Mouse (Mus musculus) heart, adult 2 months (tissue): Measurements from ENCODE around the gene Htr1b. TPM values are rescaled to one million over a fixed set of nuclear protein-coding genes. Genes with fewer than 3 reads are reported as not detected.

Source experiments
- DNase-seq, 2 experiments: peaks; one replicate each; pipeline ENCODE4 v3.0.0; 2021
- H3K27ac ChIP-seq: fragments of 200-600 bp; 2 replicates; pipeline ENCODE4 v1.8.1; 2022
- H3K27me3 ChIP-seq: fragments of 200-500 bp; 2 replicates; pipeline ENCODE4 v1.6.1; 2012; ENCODE audit warnings: mild to moderate bottlenecking, low read length, inconsistent platforms, mixed read lengths; ENCODE audit not compliant: control insufficient read depth, insufficient read depth
- H3K36me3 ChIP-seq: fragments of 200-500 bp; 2 replicates; pipeline ENCODE4 v1.6.1; 2012; ENCODE audit warnings: low read length, inconsistent platforms; ENCODE audit not compliant: control insufficient read depth, insufficient read depth
- H3K4me1 ChIP-seq: fragments of 200-500 bp; 2 replicates; pipeline ENCODE4 v1.6.1; 2011; ENCODE audit warnings: low read length; ENCODE audit not compliant: control insufficient read depth, insufficient read depth
- H3K4me3 ChIP-seq: fragments of 200-600 bp; 2 replicates; pipeline ENCODE4 v1.8.1; 2022
- H3K79me2 ChIP-seq: fragments of 200-500 bp; replicated peaks from 2 replicates; pipeline ENCODE4 v1.6.1; 2012; ENCODE audit warnings: mild to moderate bottlenecking, inconsistent platforms, low read length, moderate library complexity, mixed read lengths; ENCODE audit not compliant: control insufficient read depth, insufficient read depth
- H3K9ac ChIP-seq: fragments of 200-500 bp; 2 replicates; pipeline ENCODE4 v1.6.1; 2012; ENCODE audit warnings: low read depth, mild to moderate bottlenecking, control low read depth, inconsistent platforms, low read length, mixed read lengths
- CTCF ChIP-seq: fragments of 200-600 bp; IDR thresholded peaks from 2 replicates; pipeline ENCODE4 v1.8.1; 2022; ENCODE audit warnings: antibody characterized with exemption, mild to moderate bottlenecking, moderate library complexity
- EP300 ChIP-seq: fragments of 200-500 bp; IDR thresholded peaks from 2 replicates; pipeline ENCODE4 v1.6.1; 2011; ENCODE audit warnings: low read depth, low read length, control low read depth; ENCODE audit not compliant: insufficient read depth
- POLR2A ChIP-seq: fragments of 200-500 bp; IDR thresholded peaks from 2 replicates; pipeline ENCODE4 v1.6.1; 2011; ENCODE audit warnings: mild to moderate bottlenecking, low read depth, low read length, control low read depth; ENCODE audit not compliant: insufficient read depth
- WGBS: fragments of 180-500 bp; shearing (Covaris S2); methylation state at CpG from one replicate; pipeline ENCODE4 v1.1.7; 2018; 5-methylcytosine and 5-hydroxymethylcytosine counted together
- intact Hi-C: fragments of 180-260 bp; cut with DNase I; formaldehyde crosslinking; loops from one replicate; pipeline ENCODE4 v1.15.1; 2025
- long read RNA-seq: library from polyadenylated mRNA; stranded (forward); transcript quantifications from one replicate; pipeline ENCODE4 v2.0.0, GENCODE M21; 2021
- polyA plus RNA-seq: library from polyadenylated mRNA; depleted of rRNA; stranded (reverse); fragments of >200 nt; gene quantifications from 2 replicates; pipeline ENCODE4 v1.2.3, GENCODE M21; 2012; rRNA removed
- total RNA-seq, 2 experiments: library from RNA; stranded (reverse); gene quantifications; 2 replicates each; pipeline ENCODE4 v1.2.3; 2021

Htr1b gene
- total RNA-seq = under 1 TPM; 0.23 to 0.43 TPM
- polyA plus RNA-seq = 0.44 and 0.72 TPM in 2 replicates
- long read RNA-seq = 0 reads

DNA sequence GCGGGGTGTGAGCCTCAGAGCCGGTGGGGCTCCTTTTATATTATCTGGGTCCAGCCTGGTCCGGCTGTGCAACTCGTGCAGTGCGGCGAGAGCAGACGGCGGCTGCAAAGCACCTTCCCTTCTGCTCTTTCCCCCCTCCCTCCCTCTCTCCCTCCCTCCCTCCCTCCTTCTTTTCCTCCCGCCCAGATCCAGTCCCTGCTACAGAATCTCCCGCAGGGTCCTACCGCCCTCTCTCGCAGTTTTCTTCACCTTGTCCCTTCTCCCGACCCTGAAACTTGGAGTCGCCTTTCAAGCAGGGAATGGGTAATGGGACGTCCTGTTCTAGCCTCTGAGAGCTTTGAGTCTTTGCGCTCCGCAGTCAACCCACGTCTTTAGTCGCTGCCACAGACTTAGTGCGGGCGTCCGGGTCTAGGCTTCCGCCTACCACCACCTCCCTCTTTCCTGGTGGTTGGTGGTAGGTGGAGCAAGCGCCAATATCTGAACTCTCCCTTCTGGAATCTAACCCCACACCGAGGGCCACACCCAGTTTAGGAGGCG is at the start of gene Htr1b:
TSS of gene Htr1b (minus strand) at position 392 of the 537 bp plus-strand sequence.
- no peak within 1 kb of the TSS for H3K27ac ChIP-seq
- H3K4me1 ChIP-seq = no peaks in the 10 kb centered on the region
- peaks cover 9% of the 10 kb centered on the region for H3K27me3 ChIP-seq
- WGBS = under 1% methylated on average over 26 of the region's 26 CpGs
- H3K36me3 ChIP-seq = no peaks in the 10 kb centered on the region
- intact Hi-C loops = no loop called here
- H3K9ac ChIP-seq = no peak within 1 kb of the TSS
- H3K4me3 ChIP-seq = peak within 1 kb of the TSS; percentile 39
- H3K79me2 ChIP-seq = no peaks in the 10 kb centered on the region
- TF ChIP-seq CTCF (no peak), POLR2A (no peak), EP300 (no peak)
- peak; percentile 7 to 16 for DNase-seq

DNA sequence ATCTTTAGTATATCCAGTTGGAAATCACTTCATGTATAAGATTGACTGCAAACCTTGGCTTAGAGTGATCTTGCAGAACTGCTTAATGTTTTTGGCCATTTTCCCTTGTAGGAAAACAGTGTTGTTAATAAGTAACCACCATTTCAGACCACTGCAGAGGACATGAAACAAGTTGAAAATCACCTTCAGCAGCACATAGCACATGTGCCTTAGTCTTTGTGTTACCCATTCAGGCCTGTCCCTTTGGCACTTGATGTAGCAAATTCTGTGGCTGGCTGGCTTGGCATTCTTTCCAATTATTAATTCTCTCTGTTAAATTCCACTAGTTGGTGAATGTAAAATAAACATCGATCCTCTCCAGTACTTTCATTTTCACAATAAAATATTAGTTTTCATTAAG is 43.1 kb upstream of the Htr1b start:
- H3K27me3 ChIP-seq = no peaks in the 10 kb centered on the region
- no peaks in the 10 kb centered on the region for H3K4me1 ChIP-seq
- H3K36me3 ChIP-seq = no peaks in the 10 kb centered on the region
- H3K79me2 ChIP-seq = no peaks in the 10 kb centered on the region
- intact Hi-C loops = no loop called here
- no peak overlapping the region for H3K9ac ChIP-seq
- H3K27ac ChIP-seq = no peak overlapping the region
- 94% methylated on average over 1 of the region's 1 CpGs for WGBS
- H3K4me3 ChIP-seq = no peak overlapping the region
- no peak for DNase-seq
- TF ChIP-seq CTCF (no peak), EP300 (no peak), POLR2A (no peak)

DNA sequence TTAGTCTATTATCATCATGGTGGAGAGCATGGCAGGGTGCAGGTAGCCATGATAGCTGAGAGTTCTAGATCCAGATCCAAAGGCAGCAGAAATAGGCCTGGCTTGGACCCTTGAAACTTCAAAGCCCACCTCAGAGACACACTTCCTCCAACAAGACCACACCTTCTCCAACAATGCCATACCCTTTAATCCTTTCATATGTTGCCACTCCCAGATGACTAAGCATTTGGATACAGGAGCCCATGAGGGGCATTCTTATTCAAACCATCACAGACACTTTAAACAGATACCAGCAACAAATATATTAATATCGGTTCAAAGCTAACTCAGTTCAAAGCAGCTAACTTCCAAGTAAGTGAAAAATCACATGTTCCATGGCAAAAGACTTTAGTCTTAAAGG is 3.9 kb upstream of the Htr1b start:
- Histone ChIP-seq H3K36me3 (no peaks in the 10 kb centered on the region), H3K79me2 (no peaks in the 10 kb centered on the region), H3K27me3 (peaks cover 7% of the 10 kb centered on the region), H3K4me1 (no peaks in the 10 kb centered on the region), H3K9ac (no peak overlapping the region), H3K4me3 (no peak overlapping the region), H3K27ac (no peak overlapping the region)
- TF ChIP-seq POLR2A = no peak
- no peak for TF ChIP-seq CTCF
- intact Hi-C loops = no loop called here
- WGBS = 90% methylated on average over 1 of the region's 1 CpGs
- no peak for DNase-seq

DNA sequence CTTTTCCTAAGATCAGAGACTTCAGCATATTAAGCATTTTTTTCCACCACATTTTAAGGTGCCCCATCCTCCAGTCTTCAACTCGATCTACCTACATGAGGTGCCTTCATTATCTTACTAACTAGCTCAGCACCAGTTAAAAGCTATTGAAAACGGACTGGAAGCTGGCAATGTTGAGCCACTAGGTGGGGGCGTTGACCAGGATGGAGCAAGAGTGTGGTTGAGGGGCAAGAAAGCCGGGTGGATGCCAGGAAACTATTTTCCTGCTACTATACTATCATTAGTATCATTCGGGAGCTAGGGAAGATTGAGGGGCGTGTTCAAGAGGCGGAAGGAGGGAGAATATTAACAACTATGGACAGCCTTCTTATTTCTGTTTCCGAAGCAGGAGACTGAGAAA is 1.5 kb upstream of the Htr1b start:
- no peaks in the 10 kb centered on the region for H3K4me1 ChIP-seq
- no peak overlapping the region for H3K9ac ChIP-seq
- H3K4me3 ChIP-seq = no peak overlapping the region
- no peak for TF ChIP-seq EP300
- peak; percentile 47 for TF ChIP-seq CTCF
- TF ChIP-seq POLR2A = no peak
- 5% methylated on average over 8 of the region's 8 CpGs for WGBS
- no peaks in the 10 kb centered on the region for H3K36me3 ChIP-seq
- intact Hi-C loops = no loop called here
- no peak overlapping the region for H3K27ac ChIP-seq
- H3K79me2 ChIP-seq = no peaks in the 10 kb centered on the region
- no peak for DNase-seq
- H3K27me3 ChIP-seq = peaks cover 9% of the 10 kb centered on the region

DNA sequence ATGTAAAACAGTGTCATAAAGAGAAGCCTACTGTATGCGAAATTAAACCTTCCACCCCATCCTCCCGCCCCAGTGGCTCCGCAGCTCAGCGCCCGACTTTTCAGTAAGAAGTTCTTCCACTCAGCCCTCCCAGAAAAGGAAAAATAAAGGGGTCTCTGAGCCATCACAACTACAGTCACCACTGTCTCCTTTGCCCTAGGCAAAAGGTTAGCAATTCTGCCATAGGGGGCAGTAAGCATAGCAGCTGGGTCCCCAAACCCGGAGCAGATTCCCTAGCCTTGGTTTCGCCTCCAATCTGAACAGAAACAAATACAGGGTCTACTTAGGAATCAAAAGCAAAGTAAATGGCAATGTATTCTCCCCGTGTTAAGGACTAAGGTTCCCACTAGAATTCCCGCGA is 535 bp upstream of the Htr1b start:
- no peaks in the 10 kb centered on the region for H3K4me1 ChIP-seq
- intact Hi-C loops = no loop called here
- no peaks in the 10 kb centered on the region for H3K79me2 ChIP-seq
- no peak overlapping the region for H3K9ac ChIP-seq
- H3K36me3 ChIP-seq = no peaks in the 10 kb centered on the region
- no peak overlapping the region for H3K27ac ChIP-seq
- no peak overlapping the region for H3K4me3 ChIP-seq
- TF ChIP-seq EP300 (no peak), POLR2A (no peak), CTCF (no peak)
- DNase-seq = no peak
- peaks cover 9% of the 10 kb centered on the region for H3K27me3 ChIP-seq
- 1% methylated on average over 10 of the region's 10 CpGs for WGBS

DNA sequence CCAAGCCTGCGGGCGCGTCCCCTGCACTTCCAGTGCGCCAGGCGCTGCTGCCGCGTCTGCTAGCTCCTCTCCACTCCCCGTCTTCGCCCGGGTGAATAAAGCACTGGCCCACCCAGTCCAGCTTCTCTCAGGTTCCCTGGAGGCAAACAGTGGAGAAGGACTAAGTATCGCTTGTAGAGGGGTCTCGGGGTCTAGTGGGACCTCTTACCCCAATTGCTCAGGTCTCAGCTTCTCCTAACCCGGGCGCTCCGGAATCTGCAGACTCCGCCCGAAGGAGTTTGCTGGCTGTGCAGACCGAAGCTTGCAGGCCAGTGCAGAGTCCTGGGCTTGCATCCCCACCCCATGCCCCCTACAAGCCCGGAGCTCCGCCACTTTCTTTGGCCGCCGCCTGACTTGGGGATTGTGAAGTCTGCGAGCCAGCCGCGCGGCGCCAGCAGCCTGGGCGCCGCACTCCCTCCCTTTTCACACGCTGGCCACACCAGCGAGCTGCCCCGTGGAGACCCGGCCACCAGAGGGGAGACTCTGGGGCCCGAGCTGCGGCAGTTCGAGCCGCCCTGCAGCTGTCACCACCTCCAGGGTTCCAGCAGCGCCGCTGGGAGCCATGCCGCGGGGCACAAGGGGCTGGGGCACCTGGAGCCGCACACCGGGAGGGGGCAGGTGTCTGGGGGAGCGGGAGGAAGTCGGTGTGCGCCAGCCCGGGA is 742 bp downstream of the Htr1b start:
- H3K27ac ChIP-seq = no peak overlapping the region
- H3K79me2 ChIP-seq = no peaks in the 10 kb centered on the region
- peak; percentile 9 to 25 for DNase-seq
- TF ChIP-seq POLR2A = no peak
- TF ChIP-seq CTCF = no peak
- no peak for TF ChIP-seq EP300
- H3K4me3 ChIP-seq = peak overlapping the region; percentile 39
- no peaks in the 10 kb centered on the region for H3K4me1 ChIP-seq
- H3K36me3 ChIP-seq = no peaks in the 10 kb centered on the region
- intact Hi-C loops = no loop called here
- under 1% methylated on average over 47 of the region's 47 CpGs for WGBS
- no peak overlapping the region for H3K9ac ChIP-seq
- peaks cover 9% of the 10 kb centered on the region for H3K27me3 ChIP-seq
